Mouse (Mus musculus) intestine, embryonic 14.5 days (tissue): Measurements from ENCODE around the gene Bola1. TPM values are rescaled to one million over a fixed set of nuclear protein-coding genes. Genes with fewer than 3 reads are reported as not detected.

Source experiments
- ATAC-seq: fragments of 200-750 bp; cut with Nextera tagmentation; replicated peaks from 2 replicates; pipeline ENCODE4 v1.8.0; 2017; ENCODE audit warnings: low read depth, moderate number of reproducible peaks, moderate TSS enrichment, moderate library complexity; ENCODE audit not compliant: low FRiP score, low TSS enrichment
- DNase-seq: peaks from one replicate; pipeline ENCODE4 v3.0.0-alpha.2; 2018; ENCODE audit warnings: low spot score
- H3K27ac ChIP-seq: fragments of 300-500 bp; sonication (generic); 2 replicates; pipeline ENCODE4 v1.5.1; 2014; ENCODE audit warnings: low read depth, mild to moderate bottlenecking, control low read depth
- H3K27me3 ChIP-seq: fragments of 300-500 bp; sonication (generic); replicated peaks from 2 replicates; pipeline ENCODE4 v1.6.1; 2014; ENCODE audit warnings: low read length, control low read depth; ENCODE audit not compliant: control insufficient read depth, insufficient read depth
- H3K36me3 ChIP-seq: fragments of 300-500 bp; sonication (generic); 2 replicates; pipeline ENCODE4 v1.6.1; 2014; ENCODE audit warnings: low read length, control low read depth; ENCODE audit not compliant: control insufficient read depth, insufficient read depth
- H3K4me1 ChIP-seq: fragments of 300-500 bp; sonication (generic); replicated peaks from 2 replicates; pipeline ENCODE4 v1.6.1; 2014; ENCODE audit warnings: low read length, control low read depth, mixed read lengths; ENCODE audit not compliant: control insufficient read depth, insufficient read depth
- H3K4me2 ChIP-seq: fragments of 300-500 bp; sonication (generic); 2 replicates; pipeline ENCODE4 v1.6.1; 2014; ENCODE audit warnings: low read length
- H3K4me3 ChIP-seq: fragments of 300-500 bp; sonication (generic); 2 replicates; pipeline ENCODE4 v1.5.1; 2014; ENCODE audit warnings: low read depth, low read length, control low read depth, mixed read lengths
- H3K9ac ChIP-seq: fragments of 300-500 bp; sonication (generic); 2 replicates; pipeline ENCODE4 v1.6.1; 2014; ENCODE audit warnings: mild to moderate bottlenecking, low read length
- H3K9me3 ChIP-seq: fragments of 300-500 bp; sonication (generic); 2 replicates; pipeline ENCODE4 v1.6.1; 2016; ENCODE audit warnings: low read length, control low read depth; ENCODE audit not compliant: control insufficient read depth
- WGBS: fragments of 180-500 bp; shearing (Covaris S2); extraction: QIAGEN DNeasy Blood & Tissue Kit; methylation state at CpG from one replicate; pipeline ENCODE4 v1.1.7; 2014; 5-methylcytosine and 5-hydroxymethylcytosine counted together
- polyA plus RNA-seq: library from polyadenylated mRNA; unstranded; fragments of >200 nt; fragmentation: Nextera tagmentation; extraction: Ambion mirVana; gene quantifications from 2 replicates; pipeline ENCODE4 v1.2.1, GENCODE M21; 2014

Bola1 gene
- polyA plus RNA-seq, 1 experiment from 2014 or later: 79.5 TPM

GRCm38 (mm10) chr3:96160803-96161516, 58.5 kb downstream of the Bola1 start:
- peaks cover 23% of the 10 kb centered on the region for H3K4me1 ChIP-seq
- no peaks in the 10 kb centered on the region for H3K27me3 ChIP-seq
- peak overlapping the region; percentile 96 for H3K4me2 ChIP-seq
- peak overlapping the region; percentile 65 for H3K9ac ChIP-seq
- peak overlapping the region; percentile 87 for H3K27ac ChIP-seq
- DNase-seq: peak; percentile 79
- H3K4me3 ChIP-seq: peak overlapping the region; percentile 65
- peaks cover 18% of the 10 kb centered on the region; the same call in 1 of the 2 replicates for H3K36me3 ChIP-seq
- no peaks in the 10 kb centered on the region for H3K9me3 ChIP-seq
- 2% methylated on average over 12 of the region's 12 CpGs for WGBS
- peak; percentile 68 for ATAC-seq

DNA sequence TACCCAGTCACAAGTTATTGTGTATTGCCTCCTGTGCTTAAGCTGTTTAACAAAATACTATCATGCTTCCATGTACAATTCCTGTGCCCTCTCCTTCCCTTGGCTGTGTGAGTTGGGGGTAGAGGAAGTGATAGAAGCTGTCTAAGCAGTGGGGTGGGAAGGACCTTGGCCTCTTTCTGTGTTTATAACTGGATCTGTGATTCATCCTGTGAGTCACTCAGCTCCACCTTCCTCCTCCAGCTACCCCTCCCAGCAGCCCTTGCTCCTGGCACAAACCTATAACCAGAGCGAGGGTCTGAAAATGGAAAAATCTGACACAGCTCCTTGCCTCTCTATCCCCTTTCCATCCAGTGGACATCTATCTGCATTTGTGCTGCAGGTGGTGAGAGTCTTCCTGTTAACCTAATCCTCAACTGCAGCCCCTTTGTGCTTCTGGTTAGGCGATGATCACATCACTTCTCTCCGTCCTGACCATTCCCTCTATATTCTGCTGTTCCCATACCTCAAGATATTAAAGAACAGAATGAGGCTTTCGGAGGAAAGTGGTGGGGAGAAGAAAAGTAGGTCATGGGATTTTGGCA, 59.2 kb downstream of the Bola1 start:
- WGBS: 36% methylated on average over 4 of the region's 4 CpGs
- no peaks in the 10 kb centered on the region for H3K27me3 ChIP-seq
- H3K36me3 ChIP-seq: peaks cover 25% of the 10 kb centered on the region
- peak overlapping the region; percentile 96 for H3K4me2 ChIP-seq
- peak; percentile 63 for DNase-seq
- ATAC-seq: peak; percentile 61
- peak overlapping the region; percentile 0 for H3K9ac ChIP-seq
- 0 out of 2 replicates have a peak overlapping the region, but pooled peaks have one; percentile 65 for H3K4me3 ChIP-seq
- peaks cover 23% of the 10 kb centered on the region for H3K4me1 ChIP-seq
- H3K9me3 ChIP-seq: no peaks in the 10 kb centered on the region
- peak overlapping the region; percentile 87 for H3K27ac ChIP-seq

- no peak for DNase-seq
- no peaks in the 10 kb centered on the region for H3K27me3 ChIP-seq
- H3K36me3 ChIP-seq: peaks cover 26% of the 10 kb centered on the region
- peak overlapping the region; percentile 96 for H3K4me2 ChIP-seq
- no peaks in the 10 kb centered on the region for H3K9me3 ChIP-seq
- peak overlapping the region; percentile 87 for H3K27ac ChIP-seq
- H3K9ac ChIP-seq: no peak overlapping the region
- 65% methylated on average over 4 of the region's 4 CpGs for WGBS
- no peak overlapping the region for H3K4me3 ChIP-seq
- peaks cover 23% of the 10 kb centered on the region for H3K4me1 ChIP-seq
- no peak for ATAC-seq
Observed at GRCm38 (mm10) chr3:96159820-96160219, 59.7 kb downstream of the Bola1 start.

DNA sequence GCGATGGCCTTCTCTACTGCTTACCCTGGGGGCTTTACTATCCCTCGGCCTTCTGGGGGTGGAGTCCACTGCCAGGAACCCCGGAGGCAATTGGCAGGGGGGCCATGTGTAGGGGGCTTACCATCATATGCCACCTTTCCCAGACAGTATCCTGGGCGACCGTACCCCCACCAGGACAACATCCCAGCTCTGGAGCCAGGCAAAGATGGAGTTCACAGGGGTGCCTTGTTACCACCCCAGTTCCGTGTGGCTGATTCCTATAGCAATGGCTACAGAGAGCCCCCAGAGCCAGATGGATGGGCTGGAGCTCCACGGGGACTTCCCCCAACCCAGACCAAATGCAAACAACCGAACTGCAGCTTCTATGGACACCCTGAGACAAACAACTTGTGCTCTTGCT, 64.0 kb downstream of the Bola1 start:
- Histone ChIP-seq H3K9ac (no peak overlapping the region), H3K36me3 (peaks cover 68% of the 10 kb centered on the region), H3K27me3 (no peaks in the 10 kb centered on the region), H3K4me1 (peaks cover 8% of the 10 kb centered on the region), H3K4me3 (no peak overlapping the region), H3K4me2 (no peak overlapping the region), H3K9me3 (no peaks in the 10 kb centered on the region), H3K27ac (no peak overlapping the region)
- 83% methylated on average over 8 of the region's 8 CpGs for WGBS
- no peak for ATAC-seq
- peak; percentile 32 for DNase-seq

GRCm38 (mm10) chr3:96152611-96153010, 66.9 kb downstream of the Bola1 start:
- ATAC-seq (no peak), DNase-seq (peak; percentile 4)
- Histone ChIP-seq H3K27me3 (no peaks in the 10 kb centered on the region), H3K9ac (no peak overlapping the region), H3K4me2 (no peak overlapping the region), H3K9me3 (no peaks in the 10 kb centered on the region), H3K36me3 (peaks cover 74% of the 10 kb centered on the region), H3K4me1 (no peaks in the 10 kb centered on the region), H3K4me3 (no peak overlapping the region), H3K27ac (no peak overlapping the region)
- 87% methylated on average over 5 of the region's 5 CpGs for WGBS

DNA sequence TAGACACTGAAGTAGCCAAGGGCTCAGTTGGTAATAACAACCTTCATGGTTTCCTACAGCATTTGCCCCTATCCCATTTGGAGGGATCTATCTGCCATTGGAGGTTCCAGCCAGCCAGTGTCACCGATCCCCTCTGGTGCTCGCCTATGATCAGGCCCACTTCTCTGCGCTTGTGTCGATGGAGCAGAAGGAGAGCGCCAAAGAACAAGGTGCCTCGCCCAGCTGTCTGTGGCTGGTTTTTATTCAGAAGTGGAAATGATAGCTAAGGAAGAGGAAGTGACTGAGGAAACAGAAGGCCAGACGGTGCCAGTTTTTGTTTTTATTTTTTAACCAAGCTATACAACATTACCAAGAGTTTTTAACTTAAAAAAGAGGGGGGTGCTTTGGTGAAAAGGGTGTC, 67.7 kb downstream of the Bola1 start:
- Histone ChIP-seq H3K36me3 (peaks cover 69% of the 10 kb centered on the region), H3K4me1 (no peaks in the 10 kb centered on the region), H3K9me3 (no peaks in the 10 kb centered on the region), H3K27me3 (no peaks in the 10 kb centered on the region), H3K9ac (no peak overlapping the region), H3K4me2 (no peak overlapping the region), H3K27ac (no peak overlapping the region), H3K4me3 (no peak overlapping the region)
- DNase-seq: peak; percentile 6
- 87% methylated on average over 7 of the region's 7 CpGs for WGBS
- ATAC-seq: no peak

GRCm38 (mm10) chr3:96147950-96148349, 71.6 kb downstream of the Bola1 start:
- Histone ChIP-seq H3K27ac (no peak overlapping the region), H3K27me3 (no peaks in the 10 kb centered on the region), H3K9ac (no peak overlapping the region), H3K4me2 (no peak overlapping the region), H3K4me1 (no peaks in the 10 kb centered on the region), H3K36me3 (peaks cover 54% of the 10 kb centered on the region), H3K9me3 (no peaks in the 10 kb centered on the region), H3K4me3 (no peak overlapping the region)
- DNase-seq (no peak), ATAC-seq (0 out of 2 replicates have a peak, but pooled peaks have one; percentile 43)
- WGBS: 23% methylated on average over 5 of the region's 5 CpGs
